Mouse (Mus musculus): Measurements from ENCODE around the gene B3gat2. TPM values are rescaled to one million over a fixed set of nuclear protein-coding genes. Genes with fewer than 3 reads are reported as not detected.
A peak's percentile ranks its signal among the peaks of the same experiment; 100 is the strongest.

B3gat2 gene
- total RNA-seq (2021): 10 to 100 TPM in 1 of 2 experiments, 1 to 10 TPM in 1; 8.4 to 10.2 TPM

DNA sequence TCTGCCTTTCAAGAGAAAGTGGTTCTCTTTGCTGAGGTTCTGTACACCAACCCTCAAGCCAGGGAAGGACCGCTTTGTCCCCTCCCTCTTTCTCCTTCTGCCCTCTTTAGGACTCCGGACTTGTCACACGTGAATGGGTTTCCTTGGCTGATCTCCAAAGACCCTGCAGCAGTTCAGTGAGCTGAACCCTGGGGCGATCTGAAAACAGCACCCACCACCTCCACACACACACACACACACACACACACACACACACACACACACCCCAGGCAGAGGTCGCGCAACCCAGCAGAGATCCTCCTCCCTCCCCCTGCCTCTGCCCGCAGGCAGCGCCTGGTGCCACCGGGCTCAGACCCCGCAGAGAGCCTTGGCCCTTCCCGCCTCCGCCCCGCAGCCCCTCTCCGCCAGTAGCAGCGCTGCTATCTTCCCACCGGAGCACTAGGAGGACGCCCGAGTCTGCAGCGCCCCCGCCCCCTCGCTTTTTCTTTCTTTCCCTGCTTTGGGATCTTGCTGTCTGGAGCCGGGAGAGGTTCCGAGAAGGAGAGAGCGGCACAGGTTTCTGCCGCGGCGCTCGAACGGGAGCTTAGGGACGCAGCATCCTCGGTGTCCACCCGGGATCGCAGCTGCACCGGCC is at the start of gene B3gat2:
Gene B3gat2 (plus strand): TSS at position 252 of the 634 bp plus-strand sequence.
- DNase-seq (ENCODE audit: low spot score in 2 of 2): peak; percentile 29 to 38
- intact Hi-C loops (cut with DNase I): loop anchor here (2.0 to 5.0 kb wide), 3 partner anchors 31 to 486 kb away; no protein-coding TSS in a partner anchor

DNA sequence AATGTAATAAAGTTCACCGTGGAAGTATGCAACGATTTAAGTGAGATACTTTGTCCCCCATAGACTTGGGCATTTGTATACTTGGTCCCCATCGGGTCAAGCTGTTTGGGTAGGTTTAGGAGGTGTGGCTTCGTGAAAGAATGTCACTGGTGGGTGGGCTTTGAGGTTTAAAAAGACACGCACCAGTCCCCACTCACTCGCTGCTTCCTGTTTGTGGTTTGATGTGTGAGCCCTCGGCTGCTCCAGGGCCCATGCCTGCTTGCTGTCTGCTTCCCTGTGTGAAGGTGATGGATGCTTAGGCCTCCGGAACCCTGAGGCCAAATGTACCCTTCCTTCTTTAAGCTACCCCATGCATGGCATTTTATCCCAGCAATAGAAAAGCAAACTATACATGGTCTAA is 41.2 kb upstream of the B3gat2 start:
- no peak for DNase-seq (ENCODE audit: low spot score in 2 of 2)

DNA sequence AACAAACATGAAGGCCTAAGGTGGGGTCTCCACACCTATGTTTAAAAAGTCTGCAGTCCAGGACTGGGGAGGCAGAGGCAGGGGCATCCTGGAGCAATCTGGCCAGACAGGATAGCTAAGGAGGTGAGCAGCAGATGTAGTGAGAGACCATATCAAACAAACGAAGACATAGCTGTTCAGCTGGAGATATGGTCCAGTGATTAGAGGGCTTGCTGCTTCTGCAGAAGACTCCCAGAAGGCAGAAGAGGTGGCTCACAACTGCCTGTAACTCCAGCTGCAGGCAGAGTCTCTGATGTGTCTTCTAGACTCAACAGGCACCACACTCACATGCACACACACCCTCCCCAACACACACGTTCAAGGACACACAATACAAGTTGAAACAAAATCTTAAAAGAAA is 40.5 kb upstream of the B3gat2 start:
- no peak for DNase-seq (ENCODE audit: low spot score in 2 of 2)
- intact Hi-C loops (cut with DNase I): no loop called here

More for the DNA sequence above, 41.2 kb upstream of the B3gat2 start:
- intact Hi-C loops (cut with DNase I): no loop called here

DNA sequence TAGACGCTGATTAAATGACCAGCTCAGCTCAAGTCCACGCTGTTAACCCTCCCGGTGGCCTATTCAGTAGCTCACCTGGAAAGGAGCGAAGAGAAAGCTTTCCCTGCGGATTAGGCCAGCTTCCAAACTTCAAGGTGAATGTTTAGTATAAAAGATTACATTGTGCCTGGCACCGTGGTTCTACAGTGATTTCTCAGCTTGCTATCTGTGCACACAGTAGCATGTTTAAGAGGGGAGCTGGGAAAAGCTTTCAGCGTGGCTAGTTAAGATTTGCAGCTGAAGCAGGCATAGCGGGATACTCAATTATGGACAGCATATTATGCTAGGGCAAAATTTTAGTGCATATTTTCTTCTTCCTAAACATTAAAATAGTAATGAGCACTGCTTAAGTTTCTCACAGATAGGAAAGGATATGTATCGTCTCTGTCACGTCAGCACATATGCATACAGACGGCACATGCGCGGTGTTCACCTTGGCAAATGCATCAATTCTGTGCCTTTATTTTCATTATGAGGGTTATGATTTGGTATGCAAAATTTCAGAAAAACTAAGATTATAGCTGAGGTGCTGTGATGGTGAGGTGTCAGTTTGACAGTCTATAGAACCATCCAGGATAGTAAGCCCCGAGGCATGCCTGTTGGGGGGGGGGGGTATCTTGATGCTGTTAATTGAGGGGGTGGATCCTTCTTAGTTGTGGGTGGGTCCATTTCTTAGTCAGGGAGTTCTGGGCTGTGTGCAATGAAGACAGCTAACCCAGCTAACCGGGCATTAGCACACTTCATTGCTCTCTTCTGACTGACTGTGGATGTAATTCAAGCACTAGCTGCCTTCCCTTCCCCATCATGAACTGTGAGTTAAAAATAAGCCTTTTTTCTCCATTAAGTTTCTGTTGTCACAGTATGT is 38.8 kb upstream of the B3gat2 start:
- intact Hi-C loops (cut with DNase I): no loop called here
- DNase-seq (ENCODE audit: low spot score in 2 of 2): no peak

DNA sequence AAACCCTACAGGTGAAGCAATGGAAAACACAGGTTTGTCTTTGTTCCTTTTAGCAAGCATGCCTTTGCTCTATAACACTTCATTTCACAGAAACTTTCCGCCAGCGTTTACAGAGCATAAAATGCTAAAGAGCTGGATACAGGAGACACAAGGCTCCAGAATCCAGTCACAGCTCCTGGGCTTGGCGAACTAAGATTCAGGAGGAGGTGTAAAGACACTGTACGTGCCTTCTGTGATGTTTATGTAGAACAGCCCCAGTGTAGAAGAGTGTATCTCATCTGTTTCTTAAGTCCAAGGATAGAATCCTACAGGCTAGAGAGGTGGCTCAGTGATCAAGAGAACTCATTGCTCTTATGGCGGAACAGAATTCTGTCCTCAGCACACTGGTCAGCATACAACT is 30.2 kb upstream of the B3gat2 start:
- intact Hi-C loops (cut with DNase I): no loop called here
- peak in 1 of 2 experiments; percentile 14 for DNase-seq (ENCODE audit: low spot score in 2 of 2)

DNA sequence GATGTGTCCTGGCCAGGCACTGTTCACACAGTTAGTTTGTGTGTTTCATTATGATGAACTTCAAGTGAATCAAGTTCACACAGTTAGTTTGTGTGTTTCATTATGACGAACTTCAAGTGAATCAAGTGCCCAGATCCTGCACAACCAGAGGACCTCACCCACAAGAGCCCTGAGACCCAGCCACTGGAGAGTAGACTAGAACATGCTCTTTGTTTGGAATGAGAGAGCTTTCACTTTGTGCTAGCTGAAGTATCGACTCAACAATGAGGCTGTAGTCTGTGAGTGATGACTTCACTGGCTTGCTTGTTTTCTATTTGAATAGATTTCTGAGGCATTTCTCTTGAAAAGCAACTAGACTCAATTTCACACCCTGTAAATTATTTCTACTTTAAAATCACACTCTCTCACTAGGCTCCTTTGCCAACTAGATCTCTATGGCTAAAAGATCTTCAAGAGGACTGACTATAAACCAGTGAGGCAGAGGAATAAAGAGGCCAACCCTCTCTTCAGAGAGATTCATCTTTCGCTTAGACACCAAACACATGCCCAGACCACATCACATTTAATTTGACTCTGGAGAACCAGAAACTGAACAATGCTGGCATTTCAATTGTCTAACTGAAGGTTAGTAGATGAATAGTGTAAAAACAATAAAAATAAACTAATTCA is 10.6 kb upstream of the B3gat2 start:
- intact Hi-C loops (cut with DNase I): no loop called here
- DNase-seq (ENCODE audit: low spot score in 2 of 2): no peak

DNA sequence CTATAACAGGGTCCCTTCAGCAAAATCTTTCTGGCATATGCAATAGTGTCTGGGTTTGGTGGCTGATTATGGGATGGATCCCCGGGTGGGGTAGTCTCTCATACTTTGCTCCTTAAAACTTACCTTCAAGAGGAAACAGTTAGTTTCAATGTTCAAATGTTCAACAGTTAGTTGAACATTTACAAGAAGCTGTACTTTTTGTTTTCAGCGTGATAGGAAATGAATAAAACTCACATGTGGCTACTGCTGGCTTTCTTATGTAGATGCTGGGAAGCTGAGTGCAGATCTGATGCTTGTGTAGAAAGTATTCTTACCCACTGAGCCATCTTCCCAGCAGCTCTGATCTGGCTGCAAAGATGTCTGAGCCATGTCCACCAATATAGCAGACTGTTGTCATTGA is 8.5 kb upstream of the B3gat2 start:
- intact Hi-C loops (cut with DNase I): no loop called here
- DNase-seq (ENCODE audit: low spot score in 2 of 2): no peak

DNA sequence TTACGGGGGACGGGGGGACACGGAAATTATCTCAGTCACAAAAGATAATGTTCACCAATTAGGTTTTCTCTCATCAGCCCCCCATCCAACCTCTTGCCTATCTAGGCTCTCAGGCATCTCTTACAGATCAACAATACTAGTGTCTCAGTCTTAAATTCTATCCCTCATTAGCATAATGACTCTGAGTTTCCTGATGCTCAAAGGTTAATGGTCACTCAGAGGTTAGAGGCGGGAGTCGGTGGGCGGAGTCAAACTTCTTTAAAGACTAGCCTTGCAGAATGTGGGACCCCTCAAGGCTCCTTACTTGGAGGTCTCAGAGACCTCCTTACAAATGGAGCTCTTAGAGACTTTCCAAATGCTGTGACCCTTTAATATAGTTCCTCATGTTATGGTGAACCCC is 8.0 kb upstream of the B3gat2 start:
- no peak for DNase-seq (ENCODE audit: low spot score in 2 of 2)
- intact Hi-C loops (cut with DNase I): no loop called here

DNA sequence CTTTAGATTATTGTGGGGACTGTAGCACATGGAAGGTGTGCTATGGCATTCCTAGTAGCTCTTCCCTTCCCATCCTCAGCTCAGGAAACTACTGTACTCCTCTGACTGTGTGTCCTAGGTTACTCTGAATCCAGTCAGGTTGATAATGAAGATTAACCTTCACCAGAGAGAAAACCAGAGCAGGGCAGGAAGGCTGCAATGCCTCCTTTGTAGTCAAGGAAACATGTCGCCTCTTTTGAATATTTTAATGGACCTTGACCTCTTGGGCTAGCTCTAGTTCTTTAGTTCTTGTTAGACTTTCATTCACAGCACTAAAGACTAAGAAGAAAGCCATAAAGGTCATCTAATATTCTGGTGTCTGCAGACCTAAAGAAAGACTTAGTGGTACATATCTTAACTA is 7.2 kb upstream of the B3gat2 start:
- no peak for DNase-seq (ENCODE audit: low spot score in 2 of 2)
- intact Hi-C loops (cut with DNase I): no loop called here

DNA sequence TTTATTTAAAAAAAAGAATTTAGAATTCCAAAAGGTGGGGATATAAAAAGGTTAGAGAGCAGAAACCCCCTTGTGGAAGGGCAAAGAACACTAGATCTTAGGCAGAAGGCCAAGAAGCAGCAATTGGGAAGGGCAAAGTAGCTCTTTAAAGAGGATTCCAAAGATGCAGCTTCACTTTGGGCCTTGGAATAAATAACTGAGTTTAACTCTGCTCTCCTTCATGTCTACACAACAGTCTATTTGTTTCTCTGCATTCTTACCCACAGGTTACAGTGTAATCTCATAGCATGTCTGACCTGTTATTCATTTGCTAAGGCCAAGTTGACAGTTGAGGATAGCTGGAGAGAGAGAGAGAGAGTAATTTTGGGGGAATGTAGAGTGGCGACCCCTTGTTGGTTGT is 6.6 kb upstream of the B3gat2 start:
- intact Hi-C loops (cut with DNase I): no loop called here
- no peak for DNase-seq (ENCODE audit: low spot score in 2 of 2)

DNA sequence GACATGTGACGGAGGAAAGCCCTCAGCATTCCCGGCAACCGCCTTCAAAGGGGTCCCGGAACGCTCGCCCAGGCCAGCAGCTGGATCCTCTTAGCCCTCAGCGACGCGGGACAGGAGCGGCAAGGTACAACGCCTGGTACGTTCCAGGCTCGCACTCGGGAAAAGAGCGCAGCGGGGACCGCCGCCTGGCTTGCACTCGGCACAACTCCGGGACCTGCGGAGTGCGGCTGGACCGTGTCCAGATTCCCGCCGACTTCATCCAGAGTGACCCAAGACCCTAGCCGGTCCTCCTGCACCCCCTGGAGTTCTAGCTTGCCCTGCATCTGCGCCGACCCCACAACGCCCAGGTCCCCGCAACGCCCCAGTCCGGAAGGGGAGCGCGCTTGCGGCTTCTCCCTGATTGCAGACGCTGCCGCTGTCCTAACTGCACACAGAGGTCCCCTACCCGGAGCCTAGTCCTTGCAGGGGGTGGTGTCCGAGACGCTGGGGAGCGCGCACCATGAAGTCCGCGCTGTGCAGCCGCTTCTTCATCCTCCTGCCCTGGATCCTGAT is 659 bp downstream of the B3gat2 start:
- intact Hi-C loops (cut with DNase I): loop anchor here (2.0 to 5.0 kb wide), 3 partner anchors 31 to 485 kb away; no protein-coding TSS in a partner anchor

DNA sequence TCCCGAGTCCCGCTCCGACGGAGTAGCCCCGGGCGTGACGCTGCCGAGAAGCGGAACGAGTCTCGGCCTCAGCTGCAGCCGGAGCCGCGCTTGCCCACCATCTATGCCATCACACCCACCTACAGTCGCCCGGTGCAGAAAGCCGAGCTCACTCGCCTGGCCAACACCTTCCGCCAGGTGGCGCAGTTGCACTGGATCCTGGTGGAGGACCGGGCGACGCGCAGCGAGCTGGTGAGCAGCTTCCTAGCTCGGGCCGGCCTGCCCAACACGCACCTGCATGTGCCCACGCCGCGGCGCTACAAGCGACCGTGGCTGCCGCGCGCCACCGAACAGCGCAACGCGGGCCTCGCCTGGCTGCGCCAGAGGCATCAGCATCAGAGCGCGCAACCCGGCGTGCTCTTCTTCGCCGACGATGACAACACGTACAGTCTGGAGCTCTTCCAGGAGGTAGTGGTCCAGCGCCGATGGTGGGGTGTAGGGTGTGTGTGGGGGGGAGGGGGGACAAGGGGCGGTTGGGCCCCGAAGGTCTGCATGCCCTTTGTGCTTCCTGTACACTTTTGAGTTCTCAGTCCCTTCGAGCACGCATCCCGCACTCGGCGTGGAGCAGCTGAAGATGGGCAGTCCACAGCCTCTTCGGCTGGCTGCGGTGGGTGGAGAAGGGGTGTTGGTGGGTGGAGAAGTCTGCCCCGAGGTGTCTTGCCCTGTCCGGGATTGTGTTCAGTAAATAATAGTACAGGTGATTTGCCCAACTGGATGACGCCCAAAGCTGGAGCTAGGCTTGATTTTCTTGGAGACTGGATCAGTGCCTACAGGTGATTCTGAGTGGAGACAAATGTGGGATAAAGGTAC is 1.5 kb downstream of the B3gat2 start:
- intact Hi-C loops (cut with DNase I): loop anchor here (2.0 to 5.0 kb wide), 3 partner anchors 30 to 484 kb away; no protein-coding TSS in a partner anchor
- peak; percentile 95 to 97 for DNase-seq (ENCODE audit: low spot score in 2 of 2)

More for the DNA sequence above, 659 bp downstream of the B3gat2 start:
- DNase-seq (ENCODE audit: low spot score in 2 of 2): peak; percentile 22 to 46

DNA sequence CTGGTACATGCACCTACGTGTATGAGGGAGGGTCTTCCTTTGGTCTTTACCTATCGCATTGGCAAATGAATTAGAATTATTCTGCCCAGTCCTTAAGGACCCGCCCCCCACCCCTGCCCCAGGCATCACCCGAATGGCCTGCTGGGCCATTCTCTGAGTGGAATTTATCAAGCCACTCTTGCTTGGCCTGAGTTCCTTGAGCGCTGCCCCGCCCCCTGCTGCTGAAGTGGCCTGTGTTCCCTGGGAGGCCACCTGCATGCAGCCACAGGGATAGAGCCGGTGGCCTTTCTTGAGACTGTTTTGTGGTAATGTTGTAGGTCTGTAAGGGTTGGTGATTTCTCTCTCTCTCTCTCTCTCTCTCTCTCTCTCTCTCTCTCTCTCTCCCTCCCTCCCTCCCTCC is 2.2 kb downstream of the B3gat2 start:
- DNase-seq (ENCODE audit: low spot score in 2 of 2): no peak
- intact Hi-C loops (cut with DNase I): loop anchor here (2.0 to 5.0 kb wide), 3 partner anchors 29 to 484 kb away; no protein-coding TSS in a partner anchor

DNA sequence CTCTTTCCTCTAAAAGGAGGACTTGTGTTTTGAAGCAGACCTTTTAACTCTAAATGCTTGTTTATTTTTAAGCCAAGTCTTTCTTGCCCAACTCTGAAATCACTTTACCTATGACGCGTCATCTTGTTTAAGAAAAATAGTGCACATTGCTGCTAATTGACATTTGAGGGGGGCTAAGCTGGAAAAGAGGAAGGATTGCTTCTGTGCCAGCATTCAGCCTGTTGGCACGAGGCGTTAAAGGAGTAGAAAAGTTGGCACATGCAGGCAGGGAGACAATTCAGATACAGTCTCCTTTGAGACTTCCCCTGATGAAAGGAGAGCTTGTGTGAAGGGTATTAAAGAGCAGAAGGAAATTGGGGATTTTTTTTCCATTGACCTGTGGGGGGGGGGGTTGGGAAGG is 3.2 kb downstream of the B3gat2 start:
- intact Hi-C loops (cut with DNase I): loop anchor here (5.0 kb wide), 2 partner anchors 268 to 483 kb away; no protein-coding TSS in a partner anchor
- DNase-seq (ENCODE audit: low spot score in 2 of 2): peak in 1 of 2 experiments; percentile 12

DNA sequence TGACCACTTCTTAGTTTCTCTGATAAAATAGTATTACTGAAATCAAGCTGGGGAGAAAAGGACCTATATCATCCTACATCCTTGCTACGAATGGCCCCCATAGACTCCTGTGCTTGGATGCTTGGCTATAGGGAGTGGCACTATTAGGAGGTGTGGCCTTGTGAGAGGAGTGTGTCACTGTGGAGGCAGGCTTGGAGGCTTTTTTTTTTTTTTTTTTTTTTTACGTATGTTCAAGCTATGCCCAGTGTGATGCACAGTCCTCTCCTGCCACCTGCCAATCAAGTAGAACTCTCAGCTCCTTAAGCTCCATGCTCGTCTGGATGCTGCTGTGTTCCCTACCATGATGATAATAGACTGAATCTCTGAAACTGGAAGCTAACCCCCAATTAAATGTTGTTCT is 11.5 kb downstream of the B3gat2 start:
- no peak for DNase-seq (ENCODE audit: low spot score in 2 of 2)
- intact Hi-C loops (cut with DNase I): no loop called here

DNA sequence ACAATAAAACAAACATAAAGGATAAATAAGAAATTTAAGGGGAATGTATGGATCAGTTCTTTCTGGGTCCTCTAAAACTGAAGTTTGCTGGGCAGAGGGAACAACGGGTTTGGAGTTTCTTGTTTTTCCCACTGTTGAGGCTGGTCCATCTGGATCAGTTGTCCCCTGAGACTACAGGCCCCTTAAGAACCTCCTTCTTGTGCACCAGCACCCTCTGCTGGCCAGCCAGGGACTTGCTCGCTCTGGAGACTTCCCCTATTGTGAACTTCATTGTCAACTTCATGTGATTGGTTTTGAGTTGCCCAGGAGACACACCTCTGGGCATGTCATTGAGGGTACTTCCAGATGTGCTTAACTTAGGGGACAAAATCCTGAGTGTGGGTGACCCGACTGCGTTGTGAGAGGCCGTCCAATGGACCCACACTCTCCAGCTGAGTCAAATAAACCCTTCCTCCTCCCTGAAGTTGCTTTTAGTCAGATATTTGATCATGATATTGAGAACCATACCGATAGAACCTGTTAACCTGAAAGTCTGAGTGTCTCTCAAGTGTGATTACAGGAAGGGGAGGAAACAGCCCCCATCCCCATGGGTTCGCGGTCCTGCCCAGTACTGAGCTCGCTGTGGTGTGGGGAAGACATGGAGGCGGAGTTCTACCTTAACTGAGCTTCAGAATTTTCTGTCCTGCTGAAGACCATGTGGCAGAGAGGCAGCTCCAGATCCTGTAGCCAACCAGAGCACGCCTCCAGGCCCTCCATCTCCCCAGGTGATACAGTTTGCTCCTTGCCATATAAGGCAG is 31.4 kb downstream of the B3gat2 start:
- intact Hi-C loops (cut with DNase I): loop anchor here (1.0 to 2.0 kb wide), 2 partner anchors 30 to 88 kb away; no protein-coding TSS in a partner anchor
- DNase-seq (ENCODE audit: low spot score in 2 of 2): peak; percentile 29 to 61

DNA sequence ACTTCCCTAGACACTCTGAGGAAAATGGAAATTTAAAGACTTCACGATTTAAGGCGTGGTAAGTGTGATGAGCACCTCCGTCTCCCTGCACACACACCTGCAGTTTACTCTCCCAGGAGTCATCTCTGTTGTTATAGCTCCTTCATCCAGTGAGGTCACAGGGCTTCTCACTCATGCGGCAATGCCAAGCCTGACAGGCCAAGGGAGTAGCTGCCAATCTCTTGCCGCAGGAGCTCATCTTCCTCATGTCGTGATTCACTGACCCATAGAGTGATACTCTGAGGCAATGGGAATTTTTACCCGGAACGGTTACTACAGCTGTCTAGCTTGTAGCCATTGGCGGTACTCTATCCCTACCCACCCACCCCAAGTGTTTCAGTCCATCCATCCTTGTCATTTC is 36.8 kb downstream of the B3gat2 start:
- intact Hi-C loops (cut with DNase I): no loop called here

DNA sequence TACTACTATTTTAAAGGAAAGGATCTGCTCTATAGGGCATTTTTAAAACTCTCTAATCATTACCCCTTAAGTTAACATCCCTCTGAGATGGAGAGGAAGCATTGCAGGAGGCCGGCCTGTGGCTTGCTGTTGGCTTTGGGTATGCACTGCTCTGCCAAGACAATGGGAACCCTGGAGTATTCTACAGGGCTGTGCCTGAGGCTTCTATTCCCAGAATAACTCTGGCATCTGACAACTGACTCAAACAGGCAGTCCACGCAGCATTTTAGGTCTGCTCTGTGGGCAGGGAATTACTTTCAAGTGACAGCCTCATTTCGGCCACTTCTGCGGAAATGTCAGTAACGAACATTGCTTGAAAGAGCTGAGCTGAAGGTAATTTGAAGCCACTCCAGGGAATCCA is 60.1 kb downstream of the B3gat2 start:
- intact Hi-C loops (cut with DNase I): loop anchor here (10.0 kb wide), 1 partner anchor 423 kb away; no protein-coding TSS in a partner anchor

More for the DNA sequence above, 36.8 kb downstream of the B3gat2 start:
- DNase-seq (ENCODE audit: low spot score in 2 of 2): no peak

More for the DNA sequence above, 60.1 kb downstream of the B3gat2 start:
- no peak for DNase-seq (ENCODE audit: low spot score in 2 of 2)

All from left cerebral cortex, postnatal 25 days (tissue).